Mouse (Mus musculus): ENCODE measurements around the gene Pde10a.

DNA sequence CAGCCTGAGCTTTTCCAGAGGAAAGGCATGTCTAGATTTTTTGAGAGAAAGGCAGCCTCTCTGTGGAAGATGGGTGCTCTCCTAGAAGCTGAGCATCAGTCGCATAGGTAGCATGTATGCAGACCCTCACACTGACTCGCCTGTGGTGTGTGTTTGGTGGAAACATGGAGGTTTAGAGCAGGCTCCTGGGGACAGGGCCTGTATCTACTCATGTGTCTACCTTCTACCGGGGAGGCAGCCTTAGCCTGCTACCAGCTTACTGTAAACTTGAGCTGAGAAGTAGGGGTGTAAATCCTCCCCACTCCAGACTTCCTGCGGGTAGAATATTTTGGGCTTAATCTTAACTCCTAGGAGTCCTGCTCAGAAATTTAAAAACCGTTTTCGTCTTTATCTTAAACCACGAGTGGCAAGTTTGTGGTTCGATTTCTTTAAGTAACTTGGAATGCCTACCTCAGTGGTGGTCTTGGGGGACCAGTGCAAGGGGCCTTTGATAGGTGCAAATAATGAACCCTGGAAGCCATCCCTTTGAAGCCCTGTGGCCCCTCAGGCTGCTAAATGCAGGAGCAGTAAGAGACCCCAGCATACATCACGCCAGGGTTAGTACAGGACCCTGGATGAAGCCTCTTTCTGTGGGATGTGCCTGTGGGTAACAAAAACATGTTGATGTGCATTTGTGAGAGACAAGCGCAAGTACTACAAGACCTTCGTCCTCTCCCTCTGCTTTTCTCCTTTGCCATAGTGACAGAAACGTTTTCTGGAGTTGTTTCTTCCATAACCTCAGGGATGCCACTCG is 367.2 kb downstream of the Pde10a start:
- no peak for TF ChIP-seq CTCF (IDR thresholded peaks at IDR 0.05)
- TF ChIP-seq POLR2A (IDR thresholded peaks at IDR 0.05; ENCODE audit: insufficient read depth, low read depth, low read length): no peak
- no peak for TF ChIP-seq EP300 (IDR thresholded peaks at IDR 0.05; ENCODE audit: insufficient read depth, low read depth, low read length)
